Mouse (Mus musculus) cortical plate, adult 2 months (tissue): ENCODE measurements around the gene Marveld3.

Source experiments
- CTCF ChIP-seq: fragments of 200-500 bp; IDR thresholded peaks from 2 replicates; pipeline ENCODE4 v1.5.1; 2011; ENCODE audit warnings: mild to moderate bottlenecking, control low read depth, low read length; ENCODE audit not compliant: insufficient read depth; ENCODE audit errors: extremely low read depth
- POLR2A ChIP-seq: fragments of 200-500 bp; IDR thresholded peaks from 2 replicates; pipeline ENCODE4 v1.6.1; 2011; ENCODE audit warnings: mild to moderate bottlenecking, low read length, control low read depth; ENCODE audit not compliant: insufficient read depth; ENCODE audit errors: extremely low read depth

- TF ChIP-seq POLR2A (no peak), CTCF (no peak)
Observed at GRCm38 (mm10) chr8:110004300-110004699, 42.3 kb upstream of the Marveld3 start.
